In genomic region chr2:104494801-104495185, GRCm38 (mm10) we compare ENCODE assay signal across 8 mouse cellular contexts. TPM values are rescaled to one million over a fixed set of nuclear protein-coding genes. Genes with fewer than 3 reads are reported as not detected.
DNase-seq lines count a peak whose midpoint lies in the region; ATAC-seq and TF ChIP-seq lines count a peak whose summit lies in the region.

No protein-coding gene starts in this region.

- peak overlapping the region; percentile 74 for H3K4me2 ChIP-seq in kidney, embryonic 16.5 days (replicated peaks; ENCODE audit: low read depth, low read length)
- H3K4me2 ChIP-seq in limb, embryonic 13.5 days (replicated peaks), result peak overlapping the region; percentile 75

- H3K27me3 ChIP-seq in kidney, embryonic 16.5 days (ENCODE audit: insufficient read depth, low read length), result no peaks in the 10 kb centered on the region
- H3K27me3 ChIP-seq in limb, embryonic 13.5 days, result no peaks in the 10 kb centered on the region; the same call in 1 of the 2 replicates

- no peaks in the 10 kb centered on the region for H3K9me3 ChIP-seq in kidney, embryonic 16.5 days (ENCODE audit: low read length)
- no peaks in the 10 kb centered on the region for H3K9me3 ChIP-seq in limb, embryonic 13.5 days

- H3K4me3 ChIP-seq in kidney, embryonic 16.5 days (ENCODE audit: low read length), result peak overlapping the region; percentile 86
- H3K4me3 ChIP-seq in limb, embryonic 13.5 days, result peak overlapping the region; percentile 93
- peak overlapping the region; percentile 61 for H3K4me3 ChIP-seq in olfactory bulb, adult 2 months (ENCODE audit: insufficient read depth, low read depth, low read length)

- TF ChIP-seq CTCF in olfactory bulb, adult 2 months (IDR thresholded peaks at IDR 0.05; ENCODE audit: insufficient read depth, low read depth, low read length), result no peak

- WGBS in kidney, embryonic 16.5 days, result 11% methylated on average over 9 of the region's 9 CpGs
- WGBS in limb, embryonic 13.5 days, result 11% methylated on average over 9 of the region's 9 CpGs
- 14% methylated on average over 9 of the region's 9 CpGs for WGBS in olfactory bulb, adult 2 months

- H3K4me1 ChIP-seq in kidney, embryonic 16.5 days (ENCODE audit: insufficient read depth, low read length), result peaks cover 15% of the 10 kb centered on the region
- H3K4me1 ChIP-seq in limb, embryonic 13.5 days, result peaks cover 24% of the 10 kb centered on the region
- H3K4me1 ChIP-seq in olfactory bulb, adult 2 months (ENCODE audit: control insufficient read depth, insufficient read depth, low read length), result no peaks in the 10 kb centered on the region

- ATAC-seq in kidney, embryonic 16.5 days (ENCODE audit: low FRiP score, low TSS enrichment), result no peak
- ATAC-seq in frontal cortex, adult (ENCODE audit: low TSS enrichment), result peak; percentile 3
- ATAC-seq in limb, embryonic 13.5 days (ENCODE audit: low FRiP score, low read depth), result no peak
- no peak for ATAC-seq in monocyte, adult 5-6 weeks (replicated peaks; ENCODE audit: insufficient number of reproducible peaks, low FRiP score, low TSS enrichment, poor library complexity, severe bottlenecking)

- DNase-seq in kidney, adult 11 months, result no peak
- DNase-seq in brain, adult 2 months (ENCODE audit: low read depth, low spot score), result peak; percentile 76
- no peak for DNase-seq in embryo, embryonic 9.5 days (ENCODE audit: extremely low spot score)

- peak overlapping the region; percentile 72 for H3K27ac ChIP-seq in kidney, embryonic 16.5 days (ENCODE audit: low read length)
- H3K27ac ChIP-seq in limb, embryonic 13.5 days, result peak overlapping the region; percentile 99
- H3K27ac ChIP-seq in olfactory bulb, adult 2 months (ENCODE audit: insufficient read depth, low read depth, low read length), result peak overlapping the region; percentile 84

- H3K9ac ChIP-seq in kidney, embryonic 16.5 days (replicated peaks; ENCODE audit: low read length), result peak overlapping the region; percentile 100
- H3K9ac ChIP-seq in limb, embryonic 13.5 days, result peak overlapping the region; percentile 99

- no peaks in the 10 kb centered on the region for H3K36me3 ChIP-seq in kidney, embryonic 16.5 days (ENCODE audit: insufficient read depth, low read length)
- no peaks in the 10 kb centered on the region for H3K36me3 ChIP-seq in limb, embryonic 13.5 days

- TF ChIP-seq POLR2A in olfactory bulb, adult 2 months (IDR thresholded peaks at IDR 0.05; ENCODE audit: insufficient read depth, low read depth, low read length), result no peak

RNA-seq across cellular contexts. Expression of gene Hipk3, which starts 0.5 kb away (rescaled TPM):
- polyA plus RNA-seq in kidney, embryonic 16.5 days (2015; fragmentation: Nextera tagmentation; extraction: Ambion mirVana), result 11.4 and 12.1 TPM in 2 replicates
- polyA plus RNA-seq in limb, embryonic 13.5 days (2015; fragmentation: Nextera tagmentation; extraction: Ambion mirVana), result 13.9 and 14.1 TPM in 2 replicates
- 61.3 TPM in 1 of 2 replicates, not detected in the other for polyA plus RNA-seq in olfactory bulb, adult 2 months (2012; ENCODE audit: insufficient read depth, insufficient read length, low replicate concordance, missing spikeins)
- 48.7 to 59.8 TPM (median 57.8 TPM) in 3 replicates for total RNA-seq in monocyte, adult 5-6 weeks (2017)
